Mouse (Mus musculus) brain, embryonic 14.5 days (tissue): ENCODE results near the gene Srsf6.

Experiments used
- CTCF ChIP-seq: fragments of 200-500 bp; IDR thresholded peaks from 2 replicates; pipeline ENCODE4 v1.5.1; 2012; ENCODE audit warnings: inconsistent platforms, mild to moderate bottlenecking, moderate library complexity, borderline replicate concordance; ENCODE audit not compliant: insufficient read depth, insufficient read length; ENCODE audit errors: extremely low read depth
- POLR2A ChIP-seq: fragments of 200-500 bp; IDR thresholded peaks from 2 replicates; pipeline ENCODE4 v1.6.1; 2012; ENCODE audit warnings: mild to moderate bottlenecking, inconsistent platforms, borderline replicate concordance; ENCODE audit not compliant: poor library complexity, insufficient read depth, insufficient read length, severe bottlenecking; ENCODE audit errors: extremely low read depth

GRCm38 (mm10) chr2:162943931-162944330 lies 12.6 kb downstream of the Srsf6 start:
- no peak for TF ChIP-seq CTCF
- TF ChIP-seq POLR2A, result no peak
